Mouse (Mus musculus) erythroblast, embryonic 14.5 days (primary cell): Measurements from ENCODE around the gene Tekt5.

Experiments
- GATA1 ChIP-seq: IDR thresholded peaks from 2 replicates; pipeline ENCODE4 v1.6.1; 2012; ENCODE audit warnings: low read length, inconsistent platforms, mixed read lengths
- TAL1 ChIP-seq: IDR thresholded peaks from 3 replicates; pipeline ENCODE4 v1.6.1; 2012; ENCODE audit warnings: low read length, inconsistent platforms, mixed read lengths

DNA sequence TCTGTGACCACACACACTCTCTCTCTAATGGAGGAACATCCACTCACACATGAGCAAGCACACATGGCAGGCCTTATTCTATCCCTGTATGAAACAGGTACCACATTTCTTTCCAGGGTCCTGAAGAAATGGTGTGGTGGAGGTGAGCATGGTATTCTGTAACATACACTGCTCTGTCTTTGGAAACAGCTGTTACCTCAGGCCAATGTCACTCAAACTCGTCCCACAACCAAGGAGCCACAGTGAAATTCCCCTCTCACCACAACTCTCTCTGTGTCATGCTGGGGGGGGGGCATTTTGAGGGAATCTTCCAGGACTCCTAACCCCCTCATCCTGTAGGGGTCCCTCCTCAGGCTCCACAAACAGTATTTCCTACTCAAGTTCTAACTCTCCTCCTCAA is 36.6 kb upstream of the Tekt5 start:
- TF ChIP-seq TAL1 (no peak), GATA1 (no peak)
